Mouse (Mus musculus): Measurements from ENCODE around the gene Trpm3.

GRCm38 (mm10) chr19:22336278-22336677 lies 197.4 kb downstream of the Trpm3 start:
- TF ChIP-seq CTCF (IDR thresholded peaks at IDR 0.05) (no peak), EP300 (IDR thresholded peaks at IDR 0.05) (no peak)

All from lung, postnatal 0 days (tissue).